Mouse (Mus musculus): Measurements from ENCODE around the gene Arl5a.

Gene Arl5a

DNA sequence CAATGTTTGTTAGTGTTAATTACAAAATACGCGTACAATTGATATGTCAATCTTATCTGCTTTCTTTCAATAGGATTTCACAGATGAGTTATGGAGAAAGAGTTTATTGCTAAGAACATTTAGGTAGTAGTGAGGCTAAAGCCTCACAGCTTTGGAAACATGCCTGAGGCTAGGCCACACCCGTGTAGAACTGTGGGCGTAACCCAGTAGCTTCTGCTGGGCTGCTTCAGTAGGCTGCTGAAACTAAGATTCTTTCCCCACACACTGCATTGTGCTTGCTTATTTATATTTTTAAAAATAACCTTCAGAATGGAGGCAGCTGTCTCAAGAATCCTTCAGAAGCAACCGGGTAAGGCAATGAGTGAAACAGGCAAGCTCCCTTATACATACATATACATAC is 30.2 kb downstream of the Arl5a start:
- no peak for DNase-seq (ENCODE audit: low read depth, low spot score)
- no peaks in the 10 kb centered on the region for H3K27me3 ChIP-seq (ENCODE audit: control insufficient read depth, insufficient read depth, low read length, poor library complexity, severe bottlenecking)
- H3K36me3 ChIP-seq (ENCODE audit: control insufficient read depth, insufficient read depth, low read length, poor library complexity, severe bottlenecking) = no peaks in the 10 kb centered on the region

DNA sequence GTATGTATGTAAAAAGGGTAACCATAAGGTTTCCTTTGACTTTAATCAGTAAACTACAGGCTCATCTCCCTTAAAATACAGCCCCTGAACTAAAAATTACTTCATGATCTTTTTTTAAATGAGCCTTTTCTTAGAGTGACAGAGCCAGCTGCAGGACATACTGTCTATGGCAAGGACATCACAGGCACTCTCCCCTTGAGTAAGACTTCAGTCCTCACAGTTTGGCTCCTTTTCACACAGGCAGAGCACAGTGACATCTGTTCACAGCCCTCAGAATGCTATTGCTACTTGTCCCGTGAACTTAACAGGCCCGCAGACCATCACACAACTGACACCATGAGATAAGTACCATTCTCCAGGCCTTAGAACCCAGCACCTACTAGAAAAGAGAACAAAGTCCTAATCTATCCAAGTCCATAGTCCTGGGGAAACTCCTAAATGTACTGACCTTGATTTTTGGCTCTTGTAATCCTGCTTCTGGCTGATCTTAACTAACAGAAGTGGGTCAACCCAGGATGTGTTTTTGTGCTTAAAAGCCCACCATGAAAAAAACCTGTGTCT is 34.2 kb downstream of the Arl5a start:
- no peaks in the 10 kb centered on the region for H3K36me3 ChIP-seq (ENCODE audit: control insufficient read depth, insufficient read depth, low read length, poor library complexity, severe bottlenecking)
- no peaks in the 10 kb centered on the region for H3K27me3 ChIP-seq (ENCODE audit: control insufficient read depth, insufficient read depth, low read length, poor library complexity, severe bottlenecking)
- DNase-seq (ENCODE audit: low read depth, low spot score) = no peak

DNA sequence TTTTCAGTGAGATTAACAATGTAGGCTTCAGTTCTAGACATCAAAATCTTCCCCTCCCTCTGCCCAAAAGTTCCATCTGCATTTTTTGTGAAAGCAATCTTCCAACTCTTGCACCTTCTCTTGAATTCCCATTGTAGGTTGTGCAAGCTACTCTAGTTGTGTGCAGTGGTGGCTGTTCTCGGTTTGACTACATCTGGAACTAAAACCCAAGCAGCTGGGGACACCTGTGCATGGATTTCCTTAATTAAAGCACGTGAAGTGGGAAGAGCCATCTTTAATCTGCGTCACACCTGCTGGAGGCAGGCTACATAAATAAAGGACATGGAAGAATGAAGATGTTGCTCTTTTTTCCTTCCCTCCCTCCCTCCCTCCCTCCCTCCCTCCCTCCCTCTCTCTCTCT is 34.7 kb downstream of the Arl5a start:
- no peak for DNase-seq (ENCODE audit: low read depth, low spot score)
- Histone ChIP-seq H3K36me3 (ENCODE audit: control insufficient read depth, insufficient read depth, low read length, poor library complexity, severe bottlenecking) (no peaks in the 10 kb centered on the region), H3K27me3 (ENCODE audit: control insufficient read depth, insufficient read depth, low read length, poor library complexity, severe bottlenecking) (no peaks in the 10 kb centered on the region)

DNA sequence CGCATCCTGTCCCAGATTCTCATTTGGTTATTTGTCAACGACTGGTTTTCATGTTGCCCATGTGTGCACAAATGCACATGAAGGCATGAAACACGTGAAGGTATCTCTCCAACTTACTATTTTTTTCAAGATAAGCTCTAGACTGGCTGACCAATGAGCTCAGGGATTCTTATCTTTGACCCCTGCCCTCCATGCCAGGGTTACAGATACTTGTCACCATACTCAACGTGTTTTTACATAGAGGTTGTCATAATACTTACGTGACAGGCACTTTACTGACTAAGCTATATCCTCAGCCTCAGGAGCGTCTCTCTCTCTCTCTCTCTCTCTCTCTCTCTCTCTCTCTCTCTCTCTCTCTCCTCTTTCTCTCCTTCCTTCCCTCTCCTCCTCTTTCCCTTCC is 38.2 kb downstream of the Arl5a start:
- Histone ChIP-seq H3K36me3 (ENCODE audit: control insufficient read depth, insufficient read depth, low read length, poor library complexity, severe bottlenecking) (no peaks in the 10 kb centered on the region), H3K27me3 (ENCODE audit: control insufficient read depth, insufficient read depth, low read length, poor library complexity, severe bottlenecking) (no peaks in the 10 kb centered on the region)
- no peak for DNase-seq (ENCODE audit: low read depth, low spot score)

DNA sequence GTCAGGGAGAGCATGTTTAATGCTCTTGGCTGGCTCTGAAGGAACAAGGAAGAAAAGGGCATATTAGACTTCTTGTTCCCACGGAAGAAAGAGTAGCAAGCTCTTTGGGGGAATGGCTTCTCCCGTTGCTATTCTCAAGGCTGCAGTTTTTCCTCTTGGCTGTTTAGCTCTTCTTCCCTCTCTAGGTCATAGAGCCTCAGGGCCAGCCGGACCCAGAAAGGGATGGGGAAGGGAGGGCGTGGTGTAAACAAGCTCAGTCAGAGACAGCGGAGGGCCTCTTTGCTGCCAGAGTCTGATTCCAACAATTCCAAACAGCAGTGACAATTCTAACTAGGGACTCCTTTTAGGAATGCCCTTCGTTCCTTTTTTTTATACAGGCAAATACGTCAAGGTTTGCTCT is 38.7 kb downstream of the Arl5a start:
- no peak for DNase-seq (ENCODE audit: low read depth, low spot score)
- no peaks in the 10 kb centered on the region for H3K27me3 ChIP-seq (ENCODE audit: control insufficient read depth, insufficient read depth, low read length, poor library complexity, severe bottlenecking)
- no peaks in the 10 kb centered on the region for H3K36me3 ChIP-seq (ENCODE audit: control insufficient read depth, insufficient read depth, low read length, poor library complexity, severe bottlenecking)

DNA sequence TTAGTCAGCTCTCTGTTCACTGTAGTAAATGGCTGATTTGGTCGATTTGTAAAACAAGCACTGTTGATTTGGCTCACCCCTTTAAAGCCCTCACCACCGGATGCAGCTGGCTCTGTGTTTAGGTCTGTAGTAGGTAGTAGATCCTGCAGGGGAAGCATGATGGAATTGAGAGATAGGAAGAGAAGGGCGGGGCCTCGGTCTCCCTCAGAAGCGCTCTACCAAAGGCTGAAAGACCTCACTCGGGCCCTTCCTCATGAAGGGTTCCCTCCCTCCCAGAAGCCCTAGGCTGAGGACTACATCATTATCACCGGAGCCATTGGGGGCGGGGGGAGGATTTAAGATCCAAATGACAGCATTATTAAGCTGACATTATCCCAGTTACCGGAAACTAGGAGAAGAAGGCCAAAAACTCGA is 45.8 kb downstream of the Arl5a start:
- DNase-seq (ENCODE audit: low read depth, low spot score) = peak; percentile 6
- no peaks in the 10 kb centered on the region for H3K36me3 ChIP-seq (ENCODE audit: control insufficient read depth, insufficient read depth, low read length, poor library complexity, severe bottlenecking)
- no peaks in the 10 kb centered on the region for H3K27me3 ChIP-seq (ENCODE audit: control insufficient read depth, insufficient read depth, low read length, poor library complexity, severe bottlenecking)

DNA sequence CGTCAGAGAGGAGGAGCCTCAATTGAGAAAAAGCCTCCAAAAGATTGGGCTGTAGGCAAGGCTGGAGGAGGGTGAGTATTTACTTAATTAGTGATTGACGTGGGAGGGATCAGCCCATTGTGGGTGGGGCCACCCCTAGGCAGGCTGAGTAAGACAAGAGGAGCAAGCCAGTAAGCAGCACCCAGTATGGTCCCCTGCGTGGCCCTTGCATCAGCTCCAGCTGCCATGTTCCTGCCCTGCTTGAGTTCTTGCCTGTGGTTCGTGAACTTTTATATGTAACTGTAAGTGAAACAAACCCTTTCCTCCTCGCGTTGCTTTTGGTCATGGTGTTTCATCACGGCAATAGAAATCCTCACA is 46.3 kb downstream of the Arl5a start, which contains the start of gene Neb:
Gene Neb (minus strand): TSS at position 27 of the 357 bp plus-strand sequence.
- H3K27me3 ChIP-seq (ENCODE audit: control insufficient read depth, insufficient read depth, low read length, poor library complexity, severe bottlenecking) = no peaks in the 10 kb centered on the region
- peak; percentile 27 for DNase-seq (ENCODE audit: low read depth, low spot score)
- no peaks in the 10 kb centered on the region for H3K36me3 ChIP-seq (ENCODE audit: control insufficient read depth, insufficient read depth, low read length, poor library complexity, severe bottlenecking)

DNA sequence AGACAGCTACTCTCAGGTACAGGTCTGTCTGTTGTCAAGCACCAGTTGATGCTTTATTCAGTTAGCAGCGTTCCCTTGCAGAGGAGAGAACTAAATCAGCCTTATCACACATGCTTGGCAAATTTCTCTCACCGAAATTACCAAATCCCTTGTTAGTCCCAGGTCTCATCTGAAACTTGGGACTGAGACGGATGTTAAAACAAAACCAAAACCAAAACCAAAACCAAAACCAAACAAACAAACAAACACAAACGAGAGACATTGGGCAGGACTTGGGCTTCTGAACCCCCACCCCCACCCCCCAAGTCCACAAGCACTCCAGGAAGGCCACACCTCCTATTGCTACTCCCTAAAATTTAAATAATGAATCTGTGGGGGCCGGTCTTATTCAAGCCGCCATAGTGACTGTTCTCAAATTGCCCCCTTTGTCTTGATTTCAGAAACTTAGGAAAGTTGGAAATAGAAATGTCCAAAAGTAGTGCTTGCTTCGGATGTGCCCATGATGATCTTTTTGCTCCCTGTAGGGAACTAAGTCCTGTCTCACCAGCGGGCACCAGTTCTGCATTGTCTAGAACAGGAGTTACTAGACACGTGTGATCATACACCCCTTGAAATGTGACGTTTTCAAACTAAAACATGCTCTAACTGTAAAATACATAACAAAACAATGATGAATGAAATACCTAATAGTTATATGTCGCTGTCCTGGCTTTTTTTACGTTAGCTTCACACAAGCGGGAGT is 46.8 kb downstream of the Arl5a start:
- no peaks in the 10 kb centered on the region for H3K36me3 ChIP-seq (ENCODE audit: control insufficient read depth, insufficient read depth, low read length, poor library complexity, severe bottlenecking)
- DNase-seq (ENCODE audit: low read depth, low spot score) = no peak
- no peaks in the 10 kb centered on the region for H3K27me3 ChIP-seq (ENCODE audit: control insufficient read depth, insufficient read depth, low read length, poor library complexity, severe bottlenecking)

DNA sequence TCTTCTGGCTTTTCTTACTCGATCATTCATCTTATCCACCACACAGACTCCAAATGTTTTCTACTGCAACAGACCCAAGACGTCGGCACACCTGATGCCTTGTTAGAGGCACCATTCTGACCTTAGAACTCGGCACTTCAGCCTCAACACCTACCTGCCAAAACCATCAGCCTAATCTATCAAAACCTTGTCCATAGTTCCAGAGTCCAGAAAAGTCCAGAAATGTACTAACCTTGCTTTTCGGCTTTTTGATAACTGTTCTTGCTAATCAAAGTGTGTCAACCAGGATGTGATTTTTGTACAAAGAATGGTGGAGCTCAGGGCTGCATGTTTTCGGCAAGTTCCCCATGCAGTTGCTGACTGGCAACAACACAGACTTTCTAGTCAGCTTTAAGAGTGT is 50.0 kb downstream of the Arl5a start:
- DNase-seq (ENCODE audit: low read depth, low spot score) = no peak
- Histone ChIP-seq H3K27me3 (ENCODE audit: control insufficient read depth, insufficient read depth, low read length, poor library complexity, severe bottlenecking) (no peaks in the 10 kb centered on the region), H3K36me3 (ENCODE audit: control insufficient read depth, insufficient read depth, low read length, poor library complexity, severe bottlenecking) (no peaks in the 10 kb centered on the region)

DNA sequence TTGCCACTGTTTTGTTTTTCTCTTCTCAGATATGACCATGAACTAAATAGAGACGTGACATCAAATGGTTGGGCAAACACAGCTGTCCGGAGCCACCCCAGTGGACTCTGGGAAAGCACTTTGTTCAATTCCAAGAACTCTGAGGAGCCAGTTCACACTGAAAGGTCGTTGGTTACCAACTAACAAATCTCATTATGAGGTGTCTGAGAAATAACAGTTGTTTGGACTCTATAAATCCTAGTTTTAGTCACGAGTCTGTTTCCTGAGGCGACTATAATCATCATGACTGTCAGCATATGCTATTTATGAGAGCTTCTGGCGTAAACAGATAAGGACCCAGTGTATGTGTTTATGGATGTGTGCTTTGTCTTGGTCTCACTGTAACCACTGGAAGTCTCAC is 52.2 kb downstream of the Arl5a start:
- DNase-seq (ENCODE audit: low read depth, low spot score) = no peak
- H3K27me3 ChIP-seq (ENCODE audit: control insufficient read depth, insufficient read depth, low read length, poor library complexity, severe bottlenecking) = no peaks in the 10 kb centered on the region
- no peaks in the 10 kb centered on the region for H3K36me3 ChIP-seq (ENCODE audit: control insufficient read depth, insufficient read depth, low read length, poor library complexity, severe bottlenecking)

DNA sequence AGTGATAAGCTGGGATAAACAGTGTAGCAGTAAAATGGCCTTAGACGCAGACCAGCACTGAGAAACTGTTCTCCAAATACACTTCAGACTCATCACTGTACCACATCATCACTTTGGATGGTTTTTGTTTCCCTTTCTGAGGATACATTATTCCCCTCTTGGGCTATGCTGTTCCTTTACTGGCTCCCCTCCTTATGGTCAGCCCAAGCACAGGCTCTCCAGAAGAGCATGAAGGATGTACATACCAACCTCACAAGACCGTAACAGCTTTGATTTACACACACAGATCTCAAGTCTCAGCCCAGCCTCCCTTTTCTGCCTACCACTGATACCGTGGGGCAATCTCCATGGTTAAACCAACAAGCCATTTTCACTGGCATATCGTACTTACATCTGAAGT is 52.6 kb downstream of the Arl5a start:
- H3K36me3 ChIP-seq (ENCODE audit: control insufficient read depth, insufficient read depth, low read length, poor library complexity, severe bottlenecking) = no peaks in the 10 kb centered on the region
- no peaks in the 10 kb centered on the region for H3K27me3 ChIP-seq (ENCODE audit: control insufficient read depth, insufficient read depth, low read length, poor library complexity, severe bottlenecking)
- DNase-seq (ENCODE audit: low read depth, low spot score) = no peak

DNA sequence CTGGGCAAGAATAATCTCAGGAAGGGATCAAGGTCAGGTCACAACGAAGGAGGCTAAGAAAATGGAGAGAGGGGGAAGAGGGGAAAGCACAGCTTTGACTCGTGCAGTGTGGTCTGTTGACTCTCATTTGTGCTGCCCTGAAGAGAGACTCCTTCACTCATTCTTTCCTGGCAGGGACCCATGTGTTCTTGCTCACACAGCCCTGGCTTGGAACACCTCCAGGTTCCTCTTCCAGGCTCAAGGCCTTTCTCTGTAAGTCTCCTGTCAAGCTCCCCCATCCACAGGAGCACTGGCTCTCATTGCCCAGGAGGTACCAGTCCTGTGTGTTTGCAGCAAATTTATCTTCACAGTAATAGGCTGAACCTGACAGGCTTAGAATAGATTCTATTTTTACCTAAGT is 53.6 kb downstream of the Arl5a start:
- Histone ChIP-seq H3K36me3 (ENCODE audit: control insufficient read depth, insufficient read depth, low read length, poor library complexity, severe bottlenecking) (no peaks in the 10 kb centered on the region), H3K27me3 (ENCODE audit: control insufficient read depth, insufficient read depth, low read length, poor library complexity, severe bottlenecking) (no peaks in the 10 kb centered on the region)
- no peak for DNase-seq (ENCODE audit: low read depth, low spot score)

DNA sequence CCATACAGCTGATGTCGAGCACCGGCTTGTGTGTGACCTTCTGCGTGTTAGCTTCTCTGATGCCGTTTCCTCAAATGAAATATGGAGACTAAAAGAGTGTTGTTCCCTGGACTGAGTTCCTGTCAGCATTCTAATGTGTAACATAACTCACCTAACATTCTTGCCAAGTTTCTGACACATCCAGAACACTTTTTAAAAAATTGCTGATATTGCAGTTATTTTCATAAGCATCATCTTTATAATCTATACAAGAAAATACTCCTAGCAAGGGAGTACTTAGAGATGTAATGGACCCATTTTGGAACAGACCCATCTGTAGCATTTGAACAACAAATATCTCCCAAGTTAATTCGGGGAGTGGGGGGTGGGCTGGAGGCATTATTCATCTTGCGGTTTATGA is 55.1 kb downstream of the Arl5a start:
- no peaks in the 10 kb centered on the region for H3K36me3 ChIP-seq (ENCODE audit: control insufficient read depth, insufficient read depth, low read length, poor library complexity, severe bottlenecking)
- H3K27me3 ChIP-seq (ENCODE audit: control insufficient read depth, insufficient read depth, low read length, poor library complexity, severe bottlenecking) = no peaks in the 10 kb centered on the region
- DNase-seq (ENCODE audit: low read depth, low spot score) = no peak

DNA sequence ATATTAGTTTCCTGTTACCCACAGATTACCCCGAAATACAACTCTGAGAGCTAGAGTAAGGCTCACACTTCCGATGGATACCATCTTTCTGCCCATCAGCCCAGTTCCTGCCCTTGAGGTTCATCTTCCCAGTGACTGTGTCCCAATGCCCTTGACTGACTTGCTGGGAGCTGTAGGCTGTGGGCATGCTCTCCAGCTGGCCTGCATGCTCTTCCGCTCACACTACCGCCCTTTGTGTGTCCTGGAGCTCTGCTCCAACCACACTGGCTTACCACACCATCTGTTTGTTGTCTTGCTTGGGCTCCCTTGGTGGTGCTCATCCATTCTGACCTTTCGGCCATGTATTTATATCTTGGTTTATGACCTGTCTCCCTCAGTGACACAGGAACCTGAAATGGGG is 57.0 kb downstream of the Arl5a start:
- no peaks in the 10 kb centered on the region for H3K36me3 ChIP-seq (ENCODE audit: control insufficient read depth, insufficient read depth, low read length, poor library complexity, severe bottlenecking)
- no peaks in the 10 kb centered on the region for H3K27me3 ChIP-seq (ENCODE audit: control insufficient read depth, insufficient read depth, low read length, poor library complexity, severe bottlenecking)
- no peak for DNase-seq (ENCODE audit: low read depth, low spot score)

DNA sequence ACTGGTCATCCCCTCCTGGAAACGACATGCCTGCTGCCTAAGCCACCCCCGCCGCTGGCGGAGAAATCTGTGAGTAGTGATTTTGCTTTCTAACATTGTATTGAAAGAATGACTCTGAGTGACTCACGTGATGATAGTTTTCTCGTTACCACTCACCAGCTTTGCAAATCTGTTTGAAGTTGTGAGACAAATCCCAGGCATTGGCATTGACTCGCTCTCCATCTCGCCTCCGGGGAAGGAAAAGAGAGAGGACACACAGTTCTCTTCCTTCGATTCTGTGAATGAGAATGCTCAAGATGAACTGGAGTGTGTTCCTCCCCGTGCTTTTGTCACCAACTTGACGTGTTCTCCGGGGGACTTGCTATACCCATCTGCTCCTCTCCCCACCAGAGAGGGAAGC is 57.5 kb downstream of the Arl5a start:
- no peak for DNase-seq (ENCODE audit: low read depth, low spot score)
- H3K36me3 ChIP-seq (ENCODE audit: control insufficient read depth, insufficient read depth, low read length, poor library complexity, severe bottlenecking) = no peaks in the 10 kb centered on the region

DNA sequence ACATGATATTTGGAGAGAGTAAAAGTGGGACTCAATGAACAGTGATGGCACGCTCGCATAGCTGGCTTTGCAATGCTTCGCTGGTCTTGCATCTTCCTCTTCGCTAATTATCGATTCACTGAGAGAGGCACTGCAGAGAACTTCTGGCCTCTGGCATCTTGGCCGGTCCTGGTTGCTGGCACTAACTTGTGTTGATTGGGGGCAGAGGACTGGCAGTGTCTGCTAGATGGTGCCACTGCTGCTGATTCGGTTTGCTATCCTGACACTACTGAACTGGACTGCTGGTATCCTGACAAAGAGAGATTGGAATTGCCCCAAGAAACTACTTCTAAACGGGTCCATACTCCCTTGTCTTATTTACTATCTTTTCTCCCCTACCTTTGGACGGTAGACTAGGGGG is 63.6 kb downstream of the Arl5a start:
- H3K27me3 ChIP-seq (ENCODE audit: control insufficient read depth, insufficient read depth, low read length, poor library complexity, severe bottlenecking) = no peaks in the 10 kb centered on the region
- DNase-seq (ENCODE audit: low read depth, low spot score) = no peak
- H3K36me3 ChIP-seq (ENCODE audit: control insufficient read depth, insufficient read depth, low read length, poor library complexity, severe bottlenecking) = no peaks in the 10 kb centered on the region

More for the DNA sequence above, 57.5 kb downstream of the Arl5a start:
- no peaks in the 10 kb centered on the region for H3K27me3 ChIP-seq (ENCODE audit: control insufficient read depth, insufficient read depth, low read length, poor library complexity, severe bottlenecking)

All from splenic B cell, adult 2 months (primary cell).